Mouse (Mus musculus) layer of hippocampus, adult 18-20 months (tissue): Measurements from ENCODE around the gene Tead2. TPM values are rescaled to one million over a fixed set of nuclear protein-coding genes. Genes with fewer than 3 reads are reported as not detected.

Experiments
- DNase-seq, 2 experiments: peaks; one replicate each; pipeline ENCODE4 v3.0.0; 2022; ENCODE audit warnings: low spot score in 2 of 2
- total RNA-seq, 2 experiments: library from RNA; stranded (reverse); gene quantifications; 2 replicates each; pipeline ENCODE4 v1.2.3; 2021

Tead2 gene
- total RNA-seq, 2 experiments from 2014 or later, result 3.2 to 4.2 TPM

DNA sequence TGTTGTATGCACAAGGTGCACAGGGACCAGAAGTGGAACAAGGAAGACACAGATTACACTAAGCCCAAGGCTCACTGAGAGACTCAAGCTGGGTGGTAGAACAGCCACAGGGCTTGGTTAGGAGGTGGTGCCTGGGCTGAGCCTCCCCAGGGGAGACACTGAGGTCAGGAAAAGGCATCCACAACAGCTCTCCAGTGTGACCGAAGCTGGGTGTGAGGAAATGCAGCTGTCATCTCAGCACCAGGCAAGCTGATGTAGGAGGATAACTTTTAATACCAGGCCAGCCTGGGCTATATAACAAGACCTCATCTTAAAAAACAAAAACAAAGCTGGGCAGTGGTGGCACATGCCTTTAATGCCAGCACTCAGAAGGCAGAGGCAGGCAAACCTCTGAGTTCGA, 24.4 kb upstream of the Tead2 start:
- no peak for DNase-seq

DNA sequence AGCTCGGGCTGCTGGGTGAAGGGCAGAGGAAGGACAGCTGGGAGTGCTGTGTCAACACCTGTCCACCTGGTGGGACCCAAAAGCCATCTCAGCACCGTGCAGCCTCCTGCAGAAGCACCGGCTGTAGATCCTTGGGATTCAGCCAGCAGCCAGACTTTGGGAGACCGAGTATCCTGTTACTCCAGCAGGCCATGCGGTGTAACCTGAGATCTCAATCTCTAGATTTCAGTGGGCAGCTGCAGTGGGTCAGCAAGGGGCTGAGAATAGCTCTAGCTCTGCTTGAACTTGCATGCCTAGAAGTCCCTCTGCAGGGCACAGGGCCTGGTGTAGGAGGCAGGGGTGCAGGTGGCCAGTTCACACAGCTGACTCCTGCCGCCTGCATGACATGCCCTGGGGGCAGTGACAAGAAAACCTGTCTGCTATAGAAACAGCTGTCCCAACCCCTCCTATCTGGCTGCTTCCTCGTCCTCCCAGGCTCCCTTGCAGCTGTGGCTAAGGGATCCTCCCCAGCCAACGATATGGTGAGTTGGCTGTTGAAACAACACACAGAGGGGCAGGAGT, 23.7 kb upstream of the Tead2 start:
- DNase-seq, result no peak

DNA sequence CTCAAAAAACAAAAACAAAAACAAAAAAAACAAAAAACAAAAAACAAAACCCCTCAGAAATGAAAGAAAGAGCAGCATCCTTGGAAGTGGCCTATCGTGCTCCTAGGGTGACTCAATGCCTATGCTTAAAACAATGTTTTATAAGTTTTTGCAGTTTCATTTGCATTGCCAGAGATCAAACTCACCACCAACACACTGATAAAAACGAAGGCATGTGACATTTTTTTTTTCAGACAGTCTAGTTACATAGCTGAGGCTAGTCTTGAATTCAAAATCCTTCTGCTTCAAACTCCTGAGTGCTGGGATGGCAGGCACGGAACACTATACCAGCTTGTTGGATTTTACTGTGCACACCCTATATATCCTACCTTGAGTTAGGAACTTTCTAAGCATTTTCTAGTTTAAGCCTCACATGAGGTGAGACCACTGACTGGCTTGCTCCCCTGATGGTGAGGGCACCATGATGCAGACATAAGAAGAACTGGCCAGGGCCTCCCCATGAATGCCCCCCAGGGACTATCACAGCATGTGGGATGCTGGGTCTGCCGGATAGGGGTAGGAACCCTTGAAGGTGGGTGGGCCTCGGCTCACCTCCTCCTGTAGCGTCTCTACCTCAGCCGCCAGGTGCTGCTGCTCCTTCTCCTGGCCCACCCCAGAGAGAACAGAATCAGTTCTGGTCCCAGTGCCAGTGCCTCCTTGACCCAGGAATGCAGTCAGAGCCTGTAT, 22.8 kb upstream of the Tead2 start:
- DNase-seq, result no peak

DNA sequence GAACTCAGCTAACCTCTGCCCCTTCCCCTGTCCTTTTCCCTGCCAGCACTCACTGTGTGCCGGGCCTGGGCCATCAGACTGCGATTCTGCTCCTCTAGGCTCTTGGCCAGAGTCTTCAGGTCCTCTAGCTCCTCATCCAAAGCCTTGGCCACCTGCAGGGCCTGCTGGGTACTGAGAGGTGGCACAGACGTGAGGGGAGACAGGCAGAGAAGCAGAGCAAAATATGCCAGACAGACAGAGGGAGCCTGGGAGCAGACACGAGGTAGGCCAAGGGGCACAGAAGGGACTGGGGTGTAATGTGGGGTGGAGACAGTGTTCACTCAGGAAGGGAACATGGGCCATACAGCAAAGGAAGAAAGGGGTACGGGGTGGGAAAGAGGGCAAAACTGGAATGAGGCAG, 22.1 kb upstream of the Tead2 start:
- DNase-seq, result no peak

DNA sequence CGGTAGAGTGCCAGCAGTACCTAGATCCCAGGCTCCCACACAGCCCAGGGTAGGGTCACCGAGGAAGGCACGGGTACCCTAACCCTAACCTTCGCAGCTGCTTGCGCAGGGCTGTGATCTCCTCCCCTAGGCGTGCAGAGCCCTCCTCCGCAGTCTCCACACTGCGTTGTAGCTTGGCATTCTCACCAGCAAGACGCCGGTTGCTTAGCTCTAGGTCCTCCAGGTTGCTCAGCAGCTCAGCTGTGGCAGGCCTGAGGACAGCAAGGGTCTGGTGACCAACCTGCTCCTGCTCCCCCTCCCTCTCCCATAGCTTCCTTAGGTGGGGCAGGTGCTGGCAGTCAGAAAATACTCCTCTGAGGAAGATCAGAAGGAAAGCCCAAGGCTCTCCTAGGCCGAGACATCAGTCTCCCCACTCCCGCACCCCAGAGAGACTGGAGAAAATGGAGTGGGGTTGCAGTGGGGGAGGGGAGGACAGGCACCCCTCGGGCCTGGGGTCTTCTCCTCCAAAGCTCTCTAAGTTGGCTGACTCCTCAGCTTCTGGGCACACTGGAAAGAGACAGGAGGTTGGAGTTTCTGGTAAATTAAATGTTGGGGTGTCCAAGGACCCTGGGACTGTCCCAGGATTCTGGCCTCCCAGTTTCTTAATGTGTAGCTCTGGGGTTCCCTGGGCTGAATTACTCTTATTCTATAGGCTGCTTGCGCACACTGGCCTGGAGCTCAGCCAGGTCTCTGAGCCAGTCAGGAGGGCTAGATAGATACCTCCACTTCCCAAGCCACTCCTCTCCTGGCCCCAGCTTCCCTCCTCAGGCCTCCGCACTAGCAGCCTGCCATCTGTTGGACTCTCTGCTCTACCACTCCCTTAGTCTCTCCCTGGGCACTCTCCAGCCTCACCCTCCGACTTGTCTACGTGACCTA, 21.4 kb upstream of the Tead2 start:
- no peak for DNase-seq

DNA sequence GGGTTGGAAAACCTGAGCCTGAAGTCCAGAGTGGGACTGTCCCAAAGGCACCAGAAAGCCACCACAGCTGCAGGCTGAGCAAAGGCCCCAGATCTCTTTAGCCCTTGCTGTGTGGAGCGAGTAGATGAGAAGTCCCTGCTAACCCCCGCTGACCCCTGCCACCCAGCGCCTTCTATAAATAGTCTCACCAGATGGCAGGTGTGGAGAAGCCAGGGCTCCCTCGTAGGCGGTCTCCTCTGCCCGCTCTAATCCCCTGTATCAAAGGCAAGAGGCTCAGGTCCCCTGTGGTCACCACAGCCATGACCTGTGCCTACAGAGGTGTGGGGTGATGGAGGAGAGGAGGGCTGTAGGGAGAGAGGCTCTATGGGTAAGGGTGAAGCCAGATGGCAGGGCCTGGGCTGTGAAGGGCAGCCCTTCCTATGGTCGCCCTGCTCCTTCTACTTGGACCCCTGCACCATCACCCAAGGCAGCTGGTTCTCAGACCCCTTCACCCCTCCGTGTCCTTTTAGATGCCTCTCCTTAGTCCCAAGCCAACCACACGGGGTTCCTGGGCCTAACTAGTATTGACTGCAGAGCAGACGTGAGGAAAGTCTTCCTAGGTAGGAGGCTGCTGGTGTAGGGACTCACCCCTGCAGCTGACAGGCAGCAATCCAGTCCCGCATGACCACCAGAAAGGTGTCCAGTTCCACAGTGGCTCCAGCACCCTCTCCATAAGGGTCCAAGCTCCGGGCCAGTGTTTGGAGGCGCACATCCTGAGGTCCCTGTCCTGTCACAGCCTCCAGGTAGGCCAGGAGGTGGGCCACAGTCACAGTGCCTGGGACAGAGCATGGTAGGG, 20.0 kb upstream of the Tead2 start:
- no peak for DNase-seq

DNA sequence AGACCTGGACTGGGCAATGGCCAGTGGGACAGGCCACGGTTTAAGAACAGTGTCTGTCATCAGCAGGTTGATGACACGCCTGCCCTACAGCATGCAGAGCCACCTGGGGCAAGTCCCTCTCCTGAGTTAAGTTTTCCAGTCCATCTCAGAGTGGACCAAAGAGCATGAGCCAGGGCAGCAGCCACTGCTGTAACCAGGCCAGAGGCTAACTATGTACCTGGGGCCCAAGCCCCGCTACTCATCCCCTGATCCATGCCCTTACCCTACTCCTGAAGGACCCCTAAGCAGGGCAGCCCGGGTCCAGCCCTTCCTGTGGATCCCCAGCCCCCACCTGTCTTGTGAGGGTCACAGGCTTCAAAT, 19.4 kb upstream of the Tead2 start:
- DNase-seq, result no peak

DNA sequence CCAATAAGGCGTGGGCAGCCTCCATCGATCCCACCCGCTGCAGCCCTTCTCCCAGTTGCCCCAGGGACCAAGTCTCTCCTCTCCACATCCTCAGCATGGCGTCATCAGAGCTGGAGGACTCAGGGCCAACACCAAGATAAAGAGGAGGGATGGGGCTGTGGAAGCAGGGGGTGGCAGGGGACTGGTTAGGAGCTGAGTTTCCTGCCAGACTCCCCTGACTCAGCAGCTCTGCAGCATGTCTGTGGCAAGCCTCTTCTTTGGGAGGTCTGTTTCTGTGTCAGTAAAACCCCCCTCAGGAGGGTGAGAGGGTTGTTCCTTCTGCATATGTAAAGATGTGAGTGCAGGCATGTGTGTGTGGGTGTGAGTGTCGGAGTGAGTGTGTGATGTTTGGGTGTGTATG, 18.6 kb upstream of the Tead2 start:
- no peak for DNase-seq

DNA sequence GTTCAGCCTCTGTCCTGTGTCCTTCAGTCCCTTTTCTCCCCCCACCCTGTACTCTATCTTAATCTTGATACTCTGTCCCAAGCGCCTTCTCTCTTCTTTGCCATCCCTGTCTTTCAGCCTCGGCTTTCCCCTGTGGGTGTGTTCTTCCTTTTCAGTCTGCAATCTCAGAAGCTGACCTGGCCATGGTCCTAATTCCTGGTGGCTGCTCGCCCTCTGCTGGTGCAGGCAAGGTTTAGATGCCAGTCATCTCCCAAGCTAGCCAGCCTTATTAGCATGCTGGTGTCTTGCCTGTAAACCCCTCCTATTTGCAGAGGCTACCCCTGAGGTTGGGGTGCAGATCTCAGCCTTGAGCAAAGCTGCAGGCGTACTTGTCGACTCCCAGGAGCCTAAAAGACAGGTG, 17.1 kb upstream of the Tead2 start:
- peak; percentile 56 to 82 for DNase-seq

DNA sequence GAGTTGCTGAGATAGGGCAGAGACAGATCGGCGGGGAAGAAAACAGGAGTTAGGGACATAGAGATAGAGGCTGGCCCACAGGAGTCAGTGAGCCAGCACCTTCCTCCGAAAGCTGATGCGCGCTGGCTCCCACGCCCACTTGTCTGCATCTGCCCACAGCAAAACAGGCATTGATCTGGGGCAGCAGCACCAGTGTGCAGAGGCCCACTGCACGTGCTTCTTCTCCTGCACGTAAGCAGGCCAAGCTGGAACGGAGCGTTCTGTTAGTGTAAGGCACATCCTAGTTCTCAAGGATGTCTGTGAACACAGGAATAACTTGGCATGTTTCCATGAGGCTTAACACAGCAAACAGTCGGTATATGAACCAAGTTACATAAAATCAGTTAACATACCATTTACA, 16.6 kb upstream of the Tead2 start:
- DNase-seq, result peak in 1 of 2 experiments; percentile 41

DNA sequence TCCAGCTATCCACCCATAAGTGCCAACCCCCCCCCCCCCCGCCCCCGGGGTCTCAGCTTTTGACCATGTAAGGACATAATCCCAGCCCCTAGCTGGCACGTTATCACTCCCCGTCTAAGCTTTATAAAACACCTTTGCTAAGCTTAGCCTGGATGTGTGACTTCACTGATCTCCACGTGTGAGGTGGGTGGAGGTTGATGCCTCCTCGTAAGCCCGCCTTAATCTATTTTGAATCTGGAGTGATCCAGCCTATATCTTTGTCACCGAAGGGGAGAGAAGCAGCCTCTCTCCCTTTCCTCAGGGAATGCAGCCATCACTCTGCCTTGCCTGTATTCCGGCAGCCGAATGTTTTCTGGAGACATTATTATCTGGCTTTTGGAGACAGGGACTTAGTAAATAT, 12.9 kb upstream of the Tead2 start:
- DNase-seq, result no peak

DNA sequence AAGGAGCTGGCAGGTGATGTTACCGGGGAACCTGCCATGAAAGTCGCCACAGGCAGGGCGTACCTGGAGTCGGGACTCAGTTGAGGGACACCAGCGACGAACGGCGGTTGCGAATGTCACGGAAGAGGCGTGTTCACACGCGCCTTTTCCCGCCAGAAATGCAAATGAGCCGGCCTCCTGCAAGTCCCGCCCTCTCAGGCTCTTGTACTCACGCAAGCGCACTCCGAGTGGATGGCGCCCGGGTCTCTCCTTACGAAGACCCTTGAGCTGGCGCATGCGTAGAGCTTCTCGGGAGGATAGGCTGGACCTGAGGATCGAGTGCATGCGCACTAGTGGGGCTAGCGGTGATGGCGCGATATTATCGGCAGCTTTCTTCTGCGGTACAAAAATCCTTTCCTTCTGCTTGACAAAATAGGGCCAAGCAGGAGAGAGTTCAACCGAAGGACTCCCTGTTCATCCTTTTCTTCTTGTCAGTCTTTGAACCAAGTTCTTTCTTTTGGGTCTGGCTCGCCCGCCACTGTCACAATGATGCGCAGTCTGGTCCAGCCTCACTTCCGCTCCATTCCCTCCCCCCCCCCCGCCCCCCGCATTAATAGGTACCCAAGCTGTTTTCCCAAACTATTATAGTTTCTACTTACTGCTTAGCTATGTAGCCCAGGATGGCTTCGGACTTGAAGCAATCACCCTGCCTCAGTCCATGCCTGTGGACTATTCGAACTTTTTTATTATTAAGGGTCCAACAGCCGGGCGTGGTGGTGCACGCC, 11.0 kb upstream of the Tead2 start, which contains the start of gene Ccdc155:
TSS of gene Ccdc155 (minus strand) at position 513 of the 764 bp plus-strand sequence.
- DNase-seq, result peak; percentile 91 to 93

DNA sequence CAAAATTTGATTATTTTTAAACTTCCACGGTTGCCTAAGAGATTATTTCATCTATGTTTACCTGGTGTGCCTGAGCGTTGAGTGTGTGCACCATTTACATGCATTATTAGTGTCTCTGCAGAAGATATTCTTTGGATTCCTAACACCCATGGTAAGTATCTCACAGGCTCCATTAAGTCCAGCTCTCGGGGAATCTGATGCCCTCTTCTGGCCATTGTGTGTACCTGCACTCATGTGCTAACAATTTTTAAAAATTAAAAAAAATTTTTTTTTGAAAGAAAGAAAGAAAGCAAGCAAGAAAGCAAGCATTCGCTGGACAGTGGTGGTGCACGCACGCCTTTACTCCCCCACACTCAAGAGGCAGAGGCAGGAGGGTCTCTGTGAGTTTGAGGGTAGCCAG, 7.3 kb upstream of the Tead2 start:
- no peak for DNase-seq

DNA sequence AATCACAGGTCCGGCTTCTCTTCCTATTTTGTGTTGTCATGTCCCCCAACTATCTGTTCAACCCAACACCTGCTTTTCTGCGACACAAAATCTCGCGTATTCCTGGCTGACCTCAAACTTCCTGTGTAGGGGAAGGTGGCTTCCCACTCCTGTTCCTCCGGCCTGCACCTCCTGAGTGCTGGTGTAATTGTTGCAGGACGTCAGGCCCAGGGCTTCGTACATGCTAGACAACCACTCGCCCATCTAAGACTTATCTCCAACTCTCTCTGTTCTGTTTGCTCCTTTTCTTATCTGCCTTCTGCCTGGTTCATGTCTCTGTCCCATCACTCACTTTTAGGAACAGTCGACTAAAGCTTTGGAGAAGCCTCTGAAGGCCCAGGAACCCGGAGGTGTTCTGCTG, 4.5 kb upstream of the Tead2 start:
- no peak for DNase-seq

DNA sequence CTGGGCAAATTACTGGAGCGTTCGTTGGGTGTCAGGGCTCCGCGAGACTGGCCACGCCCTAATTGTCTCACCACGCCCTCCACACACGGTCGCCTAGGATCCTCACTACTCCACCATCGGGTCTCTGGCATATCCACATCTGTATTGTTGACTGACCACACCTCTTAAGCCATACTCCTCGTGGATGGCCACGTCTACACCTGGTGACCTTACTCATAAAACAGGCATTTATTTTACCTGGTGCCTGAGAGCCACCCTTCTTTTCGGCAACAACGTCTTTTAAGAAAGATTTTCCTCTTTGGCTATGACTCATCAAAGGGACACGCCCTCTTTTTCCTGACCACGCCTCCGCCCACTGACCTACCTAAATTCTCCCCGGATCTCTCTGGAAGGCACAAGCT, 3.7 kb upstream of the Tead2 start, which contains the start of gene Dkkl1:
TSS of gene Dkkl1 (minus strand) at position 297 of the 401 bp plus-strand sequence.
- DNase-seq, result no peak

DNA sequence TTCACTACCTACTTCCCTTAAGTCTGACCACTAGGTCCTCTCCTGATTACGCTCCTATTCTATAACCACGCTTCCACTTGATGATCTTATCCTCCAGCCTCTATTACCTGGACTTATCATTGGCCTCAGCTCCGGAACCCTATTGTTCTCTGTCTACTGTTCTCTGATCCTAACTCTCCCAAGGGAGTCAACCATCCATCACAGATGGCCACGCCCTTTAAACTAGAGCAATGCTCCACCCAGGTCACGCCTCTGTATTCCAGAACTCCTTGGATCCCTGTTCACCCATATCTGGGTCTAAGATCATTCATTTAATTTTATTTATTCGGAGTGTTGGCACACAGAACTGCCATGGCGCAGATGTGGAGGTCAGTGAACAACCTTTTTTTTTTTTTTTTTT, 3.2 kb upstream of the Tead2 start:
- no peak for DNase-seq

DNA sequence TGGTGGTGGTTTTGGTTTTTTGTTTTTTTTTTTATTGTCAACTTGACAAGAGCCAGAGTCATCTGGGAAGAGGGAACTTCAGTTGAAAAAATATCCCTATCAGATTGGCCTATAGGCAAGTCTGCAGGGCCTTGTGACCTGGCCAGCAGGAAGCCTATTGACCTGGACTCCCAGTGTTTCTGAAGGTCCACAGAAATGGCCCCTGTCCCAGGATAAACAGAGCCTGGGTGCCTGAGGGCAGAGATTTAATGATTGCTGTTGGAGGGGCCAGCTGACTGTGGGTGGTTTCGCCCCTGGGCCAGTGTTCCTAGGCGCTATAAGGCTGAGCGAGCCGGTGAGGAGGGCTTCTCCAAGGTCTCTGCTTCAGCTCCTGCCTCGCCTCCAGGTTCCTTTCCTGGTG, 1.8 kb upstream of the Tead2 start:
- DNase-seq, result no peak

DNA sequence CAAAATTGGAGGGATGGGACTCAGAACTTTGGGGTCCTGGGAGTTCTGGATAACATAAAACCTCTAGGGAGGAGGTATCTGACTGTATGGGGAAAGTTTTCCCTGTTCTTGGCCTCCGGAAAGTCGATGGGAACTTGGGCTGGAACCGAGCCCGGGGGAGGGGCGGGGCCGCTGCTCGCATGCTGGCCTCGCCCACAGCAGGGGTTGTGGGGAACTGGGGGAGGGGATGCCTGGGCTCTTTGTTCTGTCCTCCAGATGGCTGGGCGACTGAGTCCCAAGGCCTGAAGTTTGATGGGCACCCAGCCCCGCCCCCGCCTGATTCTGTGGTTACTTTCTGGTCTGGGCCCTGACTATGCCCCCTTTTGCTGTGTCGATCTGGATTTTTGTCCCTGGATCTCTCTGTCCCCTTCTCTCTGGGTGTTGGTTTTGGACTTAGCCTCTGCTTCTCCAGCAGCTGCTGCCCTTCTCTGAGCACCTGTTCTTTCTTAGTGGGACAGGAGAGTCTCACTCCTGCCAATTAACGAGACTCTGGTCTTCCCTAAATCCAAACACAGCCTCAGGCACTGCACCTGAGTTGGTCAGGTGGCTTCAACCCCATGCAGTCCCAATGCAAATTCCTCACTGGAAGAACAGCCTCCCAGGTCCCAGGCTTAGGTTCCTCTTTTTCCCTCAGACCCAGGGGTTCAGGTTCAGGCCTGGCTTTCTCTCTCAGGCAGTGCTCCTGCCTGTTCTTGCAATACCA, 1.1 kb downstream of the Tead2 start:
- DNase-seq, result no peak

DNA sequence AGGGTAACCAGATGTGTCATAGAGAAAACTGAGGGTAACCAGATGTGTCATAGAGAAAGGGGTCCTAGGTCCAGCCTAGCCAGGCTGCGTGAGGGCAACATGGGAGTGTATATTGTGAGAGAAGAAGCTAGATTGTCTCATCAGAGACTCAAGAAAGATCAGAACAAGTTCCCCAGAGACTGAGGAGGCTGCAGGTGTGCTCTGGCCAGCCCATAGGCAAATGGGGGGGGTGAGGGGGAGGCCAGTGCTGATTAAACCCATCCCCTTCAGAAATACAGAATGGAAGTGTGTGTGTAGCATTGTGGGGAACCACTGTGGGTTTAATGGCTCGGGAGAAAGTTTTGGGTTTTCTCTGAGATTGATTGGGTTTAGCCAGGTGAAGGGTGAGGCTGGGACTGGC, 6.1 kb downstream of the Tead2 start:
- DNase-seq, result no peak

DNA sequence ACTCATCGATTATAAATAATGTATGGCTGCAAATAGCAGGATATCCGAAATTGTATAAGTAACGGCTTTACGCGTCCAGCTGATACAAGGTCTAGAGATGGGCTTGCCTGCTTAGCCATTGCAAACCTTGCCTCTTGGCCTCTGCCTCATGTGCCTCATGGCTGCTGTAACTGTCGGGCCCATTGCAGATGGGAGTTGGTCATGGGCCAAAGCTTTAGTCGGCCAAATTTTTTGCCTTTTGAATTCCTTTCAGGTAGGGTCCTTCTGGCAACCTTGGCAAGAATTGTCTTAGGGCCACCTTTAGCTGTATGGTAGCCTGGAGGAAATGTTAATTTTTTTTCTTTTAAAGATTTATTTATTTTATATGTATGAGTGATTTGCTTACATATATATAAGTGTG, 9.3 kb downstream of the Tead2 start:
- no peak for DNase-seq
